Mouse (Mus musculus): ENCODE measurements around the gene Ptma. TPM values are rescaled to one million over a fixed set of nuclear protein-coding genes. Genes with fewer than 3 reads are reported as not detected.
A peak's percentile ranks its signal among the peaks of the same experiment; 100 is the strongest.
"Not testable (repeated sequence)": the region's sequence is repeated elsewhere in the genome, so short reads cannot be mapped to it uniquely, and the experiment has no call there.

Ptma gene
- total RNA-seq, 1 experiment from 2014 or later = 556 TPM

GRCm38 (mm10) chr1:86520361-86520760 lies 6.2 kb upstream of the Ptma start:
- DNase-seq = peak; percentile 29

- DNase-seq = peak; percentile 47
These were observed 4.1 kb upstream of the Ptma start for GRCm38 (mm10) chr1:86522286-86522871.

GRCm38 (mm10) chr1:86523776-86524618 lies 2.5 kb upstream of the Ptma start:
- DNase-seq = no peak

GRCm38 (mm10) chr1:86524619-86525498 lies 1.7 kb upstream of the Ptma start:
- DNase-seq = peak; percentile 99

- no peak for DNase-seq
These were observed 919 bp upstream of the Ptma start for GRCm38 (mm10) chr1:86525499-86526115.

GRCm38 (mm10) chr1:86526789-86527598 lies 468 bp downstream of the Ptma start:
- peak; percentile 54 for DNase-seq

GRCm38 (mm10) chr1:86527599-86528486 lies 1.3 kb downstream of the Ptma start:
- DNase-seq = peak; percentile 93

GRCm38 (mm10) chr1:86528571-86529180 lies 2.1 kb downstream of the Ptma start:
- DNase-seq = peak; percentile 38

- no peak for DNase-seq
These were observed 3.1 kb downstream of the Ptma start for GRCm38 (mm10) chr1:86529590-86529989.

GRCm38 (mm10) chr1:86530871-86531546 lies 4.5 kb downstream of the Ptma start:
- no peak for DNase-seq

GRCm38 (mm10) chr1:86531547-86532321 lies 5.2 kb downstream of the Ptma start:
- DNase-seq = no peak

GRCm38 (mm10) chr1:86532362-86533051 lies 6.0 kb downstream of the Ptma start:
- peak; percentile 96 for DNase-seq

- DNase-seq = no peak
These were observed 7.0 kb downstream of the Ptma start for GRCm38 (mm10) chr1:86533411-86534130.

- no peak for DNase-seq
These were observed 11.9 kb downstream of the Ptma start for GRCm38 (mm10) chr1:86538383-86538782.

GRCm38 (mm10) chr1:86539583-86539982 lies 13.1 kb downstream of the Ptma start:
- DNase-seq = not testable (repeated sequence)

- no peak for DNase-seq
These were observed 16.1 kb downstream of the Ptma start for GRCm38 (mm10) chr1:86542584-86542983.

GRCm38 (mm10) chr1:86546797-86547196 lies 20.3 kb downstream of the Ptma start:
- no peak for DNase-seq
